Mouse (Mus musculus): Measurements from ENCODE around the gene Isy1.

DNA sequence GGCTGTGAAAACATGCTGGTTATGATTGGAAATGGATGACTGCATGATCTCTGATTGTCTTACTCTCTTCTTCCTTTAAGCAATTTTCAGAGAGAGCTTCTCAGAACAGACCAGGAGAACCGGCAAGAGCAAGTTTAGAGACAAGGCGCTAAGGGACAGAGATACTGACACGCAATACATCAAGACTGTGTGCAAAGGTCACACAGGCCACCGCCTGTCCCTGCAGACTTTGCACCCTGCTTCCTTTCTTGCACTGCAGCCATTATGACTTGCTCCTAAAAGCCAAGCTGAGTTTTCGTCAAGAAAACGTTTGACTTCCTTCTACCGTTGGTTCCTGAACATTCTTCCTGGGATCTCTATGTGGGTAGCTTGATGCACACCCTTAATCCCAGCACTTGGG, 37.0 kb upstream of the Isy1 start:
- TF ChIP-seq CTCF (IDR thresholded peaks at IDR 0.05; ENCODE audit: low read depth, low read length) (no peak), POLR2A (IDR thresholded peaks at IDR 0.05; ENCODE audit: extremely low read depth, insufficient read depth, low read length) (no peak)

Measured in liver, adult 2 months (tissue).